Mouse (Mus musculus) adrenal gland, postnatal 25 days (tissue): ENCODE data around the gene Cdc37l1. TPM values are rescaled to one million over a fixed set of nuclear protein-coding genes. Genes with fewer than 3 reads are reported as not detected.
A peak's percentile ranks its signal among the peaks of the same experiment; 100 is the strongest.

Experiments
- DNase-seq: peaks from one replicate; pipeline ENCODE4 v3.0.0; 2021; ENCODE audit warnings: mixed read lengths
- total RNA-seq: library from RNA; stranded (reverse); gene quantifications from 2 replicates; pipeline ENCODE4 v1.2.3, GENCODE M21; 2021

Cdc37l1 gene
- total RNA-seq, 1 experiment from 2014 or later = 52.2 TPM

- DNase-seq = no peak
These were observed 18.0 kb downstream of the Cdc37l1 start for GRCm38 (mm10) chr19:29008069-29008706.

- DNase-seq = no peak
These were observed 18.9 kb downstream of the Cdc37l1 start for GRCm38 (mm10) chr19:29009046-29009445.

- DNase-seq = no peak
These were observed 21.3 kb downstream of the Cdc37l1 start for GRCm38 (mm10) chr19:29011355-29011990.

- no peak for DNase-seq
These were observed 24.4 kb downstream of the Cdc37l1 start for GRCm38 (mm10) chr19:29014466-29015055.

- DNase-seq = no peak
These were observed 25.5 kb downstream of the Cdc37l1 start for GRCm38 (mm10) chr19:29015410-29016203.

- no peak for DNase-seq
These were observed 26.1 kb downstream of the Cdc37l1 start for GRCm38 (mm10) chr19:29016204-29016765.

- DNase-seq = no peak
These were observed 26.6 kb downstream of the Cdc37l1 start for GRCm38 (mm10) chr19:29016786-29017185.

- no peak for DNase-seq
These were observed 29.5 kb downstream of the Cdc37l1 start for GRCm38 (mm10) chr19:29019647-29020046.

GRCm38 (mm10) chr19:29021754-29022345 is 31.7 kb downstream of the Cdc37l1 start:
- no peak for DNase-seq

GRCm38 (mm10) chr19:29024391-29024947 is 34.3 kb downstream of the Cdc37l1 start:
- no peak for DNase-seq

- DNase-seq = no peak
These were observed 41.6 kb downstream of the Cdc37l1 start for GRCm38 (mm10) chr19:29031788-29032187.

GRCm38 (mm10) chr19:29032662-29033061 is 42.5 kb downstream of the Cdc37l1 start:
- no peak for DNase-seq

- no peak for DNase-seq
These were observed 46.9 kb downstream of the Cdc37l1 start for GRCm38 (mm10) chr19:29037026-29037425.

GRCm38 (mm10) chr19:29037541-29037940 is 47.4 kb downstream of the Cdc37l1 start:
- DNase-seq = no peak

- no peak for DNase-seq
These were observed 49.2 kb downstream of the Cdc37l1 start for GRCm38 (mm10) chr19:29039334-29039733.

GRCm38 (mm10) chr19:29040206-29040605 is 50.1 kb downstream of the Cdc37l1 start:
- DNase-seq = no peak

- DNase-seq = no peak
These were observed 52.0 kb downstream of the Cdc37l1 start for GRCm38 (mm10) chr19:29042143-29042542.

- peak; percentile 45 for DNase-seq
These were observed 52.5 kb downstream of the Cdc37l1 start for GRCm38 (mm10) chr19:29042647-29043046.

GRCm38 (mm10) chr19:29044353-29044768 is 54.2 kb downstream of the Cdc37l1 start:
- no peak for DNase-seq

- DNase-seq = no peak
These were observed 55.2 kb downstream of the Cdc37l1 start for GRCm38 (mm10) chr19:29045369-29045768.

GRCm38 (mm10) chr19:29045956-29046650 is 56.0 kb downstream of the Cdc37l1 start:
- no peak for DNase-seq
